Mouse (Mus musculus) midbrain, embryonic 11.5 days (tissue): ENCODE measurements around the gene Sirpa. TPM values are rescaled to one million over a fixed set of nuclear protein-coding genes. Genes with fewer than 3 reads are reported as not detected.

Experiments used
- ATAC-seq: fragments of 200-750 bp; cut with Nextera tagmentation; 2 replicates; pipeline ENCODE4 v1.8.0; 2017; ENCODE audit warnings: moderate TSS enrichment, moderate library complexity; ENCODE audit not compliant: low FRiP score
- DNase-seq: peaks from one replicate; pipeline ENCODE4 v3.0.0; 2015; ENCODE audit warnings: low spot score; ENCODE audit errors: missing footprints
- H3K27ac ChIP-seq: fragments of 300-500 bp; sonication (generic); 2 replicates; pipeline ENCODE4 v1.5.1; 2014; ENCODE audit warnings: low read depth, low read length
- H3K27me3 ChIP-seq: fragments of 300-500 bp; sonication (generic); 2 replicates; pipeline ENCODE4 v1.6.1; 2014; ENCODE audit warnings: mild to moderate bottlenecking, low read length, moderate library complexity, mixed read lengths; ENCODE audit not compliant: control insufficient read depth, insufficient read depth
- H3K36me3 ChIP-seq: fragments of 300-500 bp; sonication (generic); 2 replicates; pipeline ENCODE4 v1.6.1; 2014; ENCODE audit warnings: mild to moderate bottlenecking, low read length, moderate library complexity, mixed read lengths; ENCODE audit not compliant: control insufficient read depth, insufficient read depth
- H3K4me1 ChIP-seq: fragments of 300-500 bp; sonication (generic); 2 replicates; pipeline ENCODE4 v1.6.1; 2014; ENCODE audit warnings: low read length; ENCODE audit not compliant: control insufficient read depth, insufficient read depth
- H3K4me2 ChIP-seq: fragments of 300-500 bp; sonication (generic); 2 replicates; pipeline ENCODE4 v1.6.1; 2014; ENCODE audit warnings: mild to moderate bottlenecking, moderate library complexity
- H3K4me3 ChIP-seq: fragments of 300-500 bp; sonication (generic); 2 replicates; pipeline ENCODE4 v1.5.1; 2014; ENCODE audit warnings: low read depth, low read length
- H3K9ac ChIP-seq: fragments of 300-500 bp; sonication (generic); 2 replicates; pipeline ENCODE4 v1.6.1; 2014; ENCODE audit warnings: low read length
- H3K9me3 ChIP-seq: fragments of 300-500 bp; sonication (generic); 2 replicates; pipeline ENCODE4 v1.6.1; 2016; ENCODE audit warnings: low read length; ENCODE audit not compliant: control insufficient read depth
- WGBS: fragments of 180-500 bp; shearing (Covaris S2); extraction: QIAGEN DNeasy Blood & Tissue Kit; methylation state at CpG from one replicate; pipeline ENCODE4 v1.1.7; 2014; 5-methylcytosine and 5-hydroxymethylcytosine counted together
- polyA plus RNA-seq: library from polyadenylated mRNA; unstranded; fragments of >200 nt; fragmentation: Nextera tagmentation; extraction: Ambion mirVana; gene quantifications from 2 replicates; pipeline ENCODE4 v1.2.1, GENCODE M21; 2014

The Sirpa gene
- polyA plus RNA-seq, 1 experiment from 2014 or later, result 17.9 TPM

DNA sequence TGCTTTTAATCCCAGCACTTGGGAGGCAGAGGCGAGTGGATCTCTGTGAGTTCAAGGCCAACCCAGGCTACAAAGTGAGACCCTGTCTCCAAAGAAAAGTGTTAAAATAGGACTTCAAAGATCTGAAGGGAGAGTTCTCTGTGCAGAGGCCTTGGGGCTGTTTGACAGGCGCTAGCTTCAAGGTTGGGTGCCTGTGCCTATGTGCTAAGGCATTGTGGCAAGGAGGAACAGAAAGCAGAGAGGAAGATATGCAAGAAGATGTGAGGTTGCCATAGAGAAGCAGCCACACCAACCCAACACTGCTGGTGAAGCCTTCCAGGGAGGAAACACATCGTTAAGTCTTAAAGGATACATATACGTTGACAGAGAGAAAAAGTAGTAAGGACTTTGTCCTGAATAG, 33.2 kb downstream of the Sirpa start:
- 90% methylated on average over 4 of the region's 4 CpGs for WGBS
- ATAC-seq, result no peak
- Histone ChIP-seq H3K36me3 (no peaks in the 10 kb centered on the region; the same call in 1 of the 2 replicates), H3K27me3 (no peaks in the 10 kb centered on the region), H3K27ac (no peak overlapping the region), H3K9ac (no peak overlapping the region), H3K4me1 (no peaks in the 10 kb centered on the region), H3K4me2 (no peak overlapping the region), H3K9me3 (no peaks in the 10 kb centered on the region), H3K4me3 (no peak overlapping the region)
- DNase-seq, result no peak

DNA sequence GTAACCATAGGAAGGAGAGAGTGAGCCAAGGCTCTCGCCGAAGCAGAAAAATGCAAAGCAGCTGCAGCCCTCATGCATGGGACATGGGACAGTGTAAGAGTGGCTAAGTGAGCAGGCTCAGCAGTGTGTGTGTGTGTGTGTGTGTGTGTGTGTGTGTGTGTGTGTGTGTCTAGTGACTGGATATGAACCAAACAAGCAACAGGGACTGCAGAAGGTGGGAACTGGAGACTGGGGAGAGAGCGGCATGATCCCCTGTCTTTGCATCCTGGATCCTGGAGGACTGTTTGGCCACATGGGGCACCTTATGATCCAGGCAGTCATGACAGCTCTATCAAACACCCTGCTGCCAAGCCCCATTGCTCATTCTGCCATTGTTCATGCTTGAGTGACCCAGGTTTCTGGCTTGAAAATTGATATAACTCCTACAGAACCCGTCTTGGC, 34.0 kb downstream of the Sirpa start:
- Histone ChIP-seq H3K4me1 (no peaks in the 10 kb centered on the region), H3K4me3 (no peak overlapping the region), H3K9ac (no peak overlapping the region), H3K4me2 (no peak overlapping the region), H3K36me3 (no peaks in the 10 kb centered on the region; the same call in 1 of the 2 replicates), H3K27ac (no peak overlapping the region), H3K27me3 (no peaks in the 10 kb centered on the region), H3K9me3 (no peaks in the 10 kb centered on the region)
- 84% methylated on average over 4 of the region's 4 CpGs for WGBS
- DNase-seq, result no peak
- ATAC-seq, result no peak

DNA sequence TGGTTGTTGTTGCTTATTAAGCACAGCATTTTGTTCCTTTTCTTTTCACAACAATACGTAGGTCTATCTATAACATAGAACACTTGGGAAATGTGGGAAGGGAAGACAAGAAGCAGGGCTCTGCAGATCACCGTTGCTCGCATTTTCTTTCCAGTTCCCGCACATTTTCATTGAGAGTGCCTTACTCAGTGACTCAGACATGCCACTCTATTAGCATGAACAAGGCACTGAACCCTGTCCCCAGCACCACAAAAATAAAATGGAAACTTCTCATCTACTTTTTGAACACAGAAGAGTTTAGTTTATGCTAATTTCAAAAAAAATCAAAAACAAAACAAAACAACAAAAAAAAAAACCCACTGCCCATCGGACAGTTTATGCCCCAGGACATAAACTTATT, 34.5 kb downstream of the Sirpa start:
- DNase-seq, result no peak
- Histone ChIP-seq H3K27me3 (no peaks in the 10 kb centered on the region), H3K4me1 (no peaks in the 10 kb centered on the region), H3K36me3 (no peaks in the 10 kb centered on the region; the same call in 1 of the 2 replicates), H3K9ac (no peak overlapping the region), H3K4me3 (no peak overlapping the region), H3K27ac (no peak overlapping the region), H3K9me3 (no peaks in the 10 kb centered on the region), H3K4me2 (no peak overlapping the region)
- 95% methylated on average over 5 of the region's 5 CpGs for WGBS
- ATAC-seq, result no peak

DNA sequence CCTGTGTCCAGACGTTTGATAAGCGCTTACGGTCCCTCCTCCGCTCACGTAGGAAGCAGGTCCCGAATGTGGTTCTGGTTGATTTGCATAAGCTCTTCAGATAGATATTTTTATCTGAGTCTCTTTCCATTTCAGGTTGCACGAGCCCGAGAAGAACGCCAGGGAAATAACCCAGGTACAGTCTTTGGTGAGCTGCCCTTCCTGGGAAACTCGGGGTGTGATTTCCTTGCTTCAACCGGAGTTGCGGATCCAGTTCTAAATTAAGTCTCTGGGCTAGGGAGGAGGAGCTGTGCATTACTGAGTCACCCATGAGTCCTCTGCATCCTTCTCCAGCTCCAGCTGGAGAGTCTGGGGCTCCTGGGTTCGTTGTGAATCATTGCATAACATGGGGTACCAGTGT, 35.2 kb downstream of the Sirpa start:
- Histone ChIP-seq H3K27me3 (no peaks in the 10 kb centered on the region), H3K27ac (no peak overlapping the region), H3K36me3 (no peaks in the 10 kb centered on the region; the same call in 1 of the 2 replicates), H3K4me2 (no peak overlapping the region), H3K4me1 (no peaks in the 10 kb centered on the region), H3K9me3 (no peaks in the 10 kb centered on the region), H3K4me3 (no peak overlapping the region), H3K9ac (no peak overlapping the region)
- no peak for DNase-seq
- no peak for ATAC-seq
- 88% methylated on average over 13 of the region's 13 CpGs for WGBS

DNA sequence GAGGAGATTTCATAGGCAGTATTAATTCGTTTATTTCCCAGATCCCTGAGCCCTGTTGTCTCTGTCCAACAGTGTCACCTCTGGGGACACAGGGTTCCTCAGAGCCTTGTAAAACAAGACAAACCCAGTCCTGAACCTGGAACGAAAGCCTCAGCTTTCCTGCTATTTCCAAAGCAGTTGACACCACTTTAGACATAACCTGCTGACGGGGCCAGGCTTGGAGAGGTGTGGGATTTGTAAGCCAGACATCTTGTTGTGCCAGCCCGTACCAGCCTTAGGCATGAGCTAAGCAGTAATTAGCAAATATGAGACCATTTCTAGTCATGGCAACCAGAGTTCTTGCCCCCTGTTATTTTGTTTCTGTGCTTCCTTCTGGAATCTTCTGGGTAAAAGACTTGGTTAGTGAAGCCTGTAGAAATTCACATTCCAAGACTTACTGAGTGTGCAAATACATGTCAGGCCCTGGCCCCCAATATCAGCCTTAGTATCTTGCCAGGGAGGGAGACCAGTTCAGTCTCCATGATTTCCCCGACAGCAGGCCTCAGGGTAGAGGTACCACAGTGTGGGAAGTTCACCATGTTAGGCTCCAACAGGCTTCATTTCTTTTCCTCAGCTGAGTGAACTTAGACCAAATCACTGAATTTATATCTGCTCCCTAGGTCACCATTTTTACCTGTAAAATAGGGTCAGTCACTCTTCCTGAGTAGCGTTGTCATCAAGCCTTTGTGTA, 36.0 kb downstream of the Sirpa start:
- Histone ChIP-seq H3K27me3 (no peaks in the 10 kb centered on the region), H3K4me2 (no peak overlapping the region), H3K9ac (no peak overlapping the region), H3K27ac (no peak overlapping the region), H3K4me3 (no peak overlapping the region), H3K36me3 (no peaks in the 10 kb centered on the region; the same call in 1 of the 2 replicates), H3K9me3 (no peaks in the 10 kb centered on the region), H3K4me1 (no peaks in the 10 kb centered on the region)
- 95% methylated on average over 6 of the region's 6 CpGs for WGBS
- DNase-seq (no peak), ATAC-seq (no peak)

DNA sequence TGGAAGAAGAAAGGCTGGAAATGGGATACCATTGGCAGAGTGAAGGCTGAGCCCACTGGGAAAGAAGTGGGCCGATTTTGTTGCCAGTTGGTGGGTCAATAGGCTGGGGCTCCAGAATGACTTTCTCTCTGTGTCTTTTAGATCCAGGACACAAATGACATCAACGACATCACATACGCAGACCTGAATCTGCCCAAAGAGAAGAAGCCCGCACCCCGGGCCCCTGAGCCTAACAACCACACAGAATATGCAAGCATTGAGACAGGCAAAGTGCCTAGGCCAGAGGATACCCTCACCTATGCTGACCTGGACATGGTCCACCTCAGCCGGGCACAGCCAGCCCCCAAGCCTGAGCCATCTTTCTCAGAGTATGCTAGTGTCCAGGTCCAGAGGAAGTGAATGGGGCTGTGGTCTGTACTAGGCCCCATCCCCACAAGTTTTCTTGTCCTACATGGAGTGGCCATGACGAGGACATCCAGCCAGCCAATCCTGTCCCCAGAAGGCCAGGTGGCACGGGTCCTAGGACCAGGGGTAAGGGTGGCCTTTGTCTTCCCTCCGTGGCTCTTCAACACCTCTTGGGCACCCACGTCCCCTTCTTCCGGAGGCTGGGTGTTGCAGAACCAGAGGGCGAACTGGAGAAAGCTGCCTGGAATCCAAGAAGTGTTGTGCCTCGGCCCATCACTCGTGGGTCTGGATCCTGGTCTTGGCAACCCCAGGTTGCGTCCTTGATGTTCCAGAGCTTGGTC, 37.3 kb downstream of the Sirpa start:
- H3K4me2 ChIP-seq, result no peak overlapping the region
- no peaks in the 10 kb centered on the region for H3K4me1 ChIP-seq
- 91% methylated on average over 15 of the region's 15 CpGs for WGBS
- H3K9ac ChIP-seq, result no peak overlapping the region
- DNase-seq (no peak), ATAC-seq (no peak)
- no peaks in the 10 kb centered on the region; the same call in 1 of the 2 replicates for H3K36me3 ChIP-seq
- H3K27ac ChIP-seq, result no peak overlapping the region
- no peaks in the 10 kb centered on the region for H3K9me3 ChIP-seq
- no peaks in the 10 kb centered on the region for H3K27me3 ChIP-seq
- no peak overlapping the region for H3K4me3 ChIP-seq

DNA sequence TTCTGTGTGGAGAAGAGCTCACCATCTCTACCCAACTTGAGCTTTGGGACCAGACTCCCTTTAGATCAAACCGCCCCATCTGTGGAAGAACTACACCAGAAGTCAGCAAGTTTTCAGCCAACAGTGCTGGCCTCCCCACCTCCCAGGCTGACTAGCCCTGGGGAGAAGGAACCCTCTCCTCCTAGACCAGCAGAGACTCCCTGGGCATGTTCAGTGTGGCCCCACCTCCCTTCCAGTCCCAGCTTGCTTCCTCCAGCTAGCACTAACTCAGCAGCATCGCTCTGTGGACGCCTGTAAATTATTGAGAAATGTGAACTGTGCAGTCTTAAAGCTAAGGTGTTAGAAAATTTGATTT, 37.9 kb downstream of the Sirpa start:
- H3K9me3 ChIP-seq, result no peaks in the 10 kb centered on the region
- H3K4me1 ChIP-seq, result no peaks in the 10 kb centered on the region
- H3K36me3 ChIP-seq, result no peaks in the 10 kb centered on the region; the same call in 1 of the 2 replicates
- no peak overlapping the region for H3K4me2 ChIP-seq
- no peak overlapping the region for H3K4me3 ChIP-seq
- no peaks in the 10 kb centered on the region for H3K27me3 ChIP-seq
- H3K27ac ChIP-seq, result no peak overlapping the region
- DNase-seq (no peak), ATAC-seq (no peak)
- no peak overlapping the region for H3K9ac ChIP-seq
- WGBS, result 90% methylated on average over 3 of the region's 3 CpGs

DNA sequence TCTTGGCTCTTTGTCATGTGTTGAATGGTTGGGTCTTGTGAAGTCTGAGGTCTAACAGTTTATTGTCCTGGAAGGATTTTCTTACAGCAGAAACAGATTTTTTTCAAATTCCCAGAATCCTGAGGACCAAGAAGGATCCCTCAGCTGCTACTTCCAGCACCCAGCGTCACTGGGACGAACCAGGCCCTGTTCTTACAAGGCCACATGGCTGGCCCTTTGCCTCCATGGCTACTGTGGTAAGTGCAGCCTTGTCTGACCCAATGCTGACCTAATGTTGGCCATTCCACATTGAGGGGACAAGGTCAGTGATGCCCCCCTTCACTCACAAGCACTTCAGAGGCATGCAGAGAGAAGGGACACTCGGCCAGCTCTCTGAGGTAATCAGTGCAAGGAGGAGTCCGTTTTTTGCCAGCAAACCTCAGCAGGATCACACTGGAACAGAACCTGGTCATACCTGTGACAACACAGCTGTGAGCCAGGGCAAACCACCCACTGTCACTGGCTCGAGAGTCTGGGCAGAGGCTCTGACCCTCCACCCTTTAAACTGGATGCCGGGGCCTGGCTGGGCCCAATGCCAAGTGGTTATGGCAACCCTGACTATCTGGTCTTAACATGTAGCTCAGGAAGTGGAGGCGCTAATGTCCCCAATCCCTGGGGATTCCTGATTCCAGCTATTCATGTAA, 38.5 kb downstream of the Sirpa start:
- H3K9me3 ChIP-seq, result no peaks in the 10 kb centered on the region
- WGBS, result 95% methylated on average over 7 of the region's 7 CpGs
- DNase-seq, result no peak

DNA sequence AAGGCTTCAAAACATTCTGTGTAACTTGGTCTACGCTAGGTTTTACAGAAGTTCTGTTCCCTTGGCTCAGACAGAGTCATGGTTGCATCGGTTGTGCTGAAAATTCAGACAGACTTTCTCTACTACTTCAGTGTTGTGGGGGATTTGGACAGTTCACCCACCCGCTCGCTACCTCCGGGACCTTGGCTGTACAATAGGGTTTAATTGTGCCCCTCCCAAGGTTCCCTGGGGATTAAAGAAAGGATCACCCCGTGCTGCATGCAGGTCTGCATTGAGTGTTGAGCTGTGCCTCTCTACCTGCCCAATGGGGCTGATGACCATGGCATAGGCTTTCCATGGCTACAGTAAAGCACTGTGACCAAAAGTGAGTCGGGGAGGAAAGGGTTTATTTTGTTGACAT, 39.7 kb downstream of the Sirpa start:
- Histone ChIP-seq H3K27ac (no peak overlapping the region), H3K9me3 (no peaks in the 10 kb centered on the region), H3K4me1 (no peaks in the 10 kb centered on the region), H3K27me3 (no peaks in the 10 kb centered on the region), H3K9ac (no peak overlapping the region), H3K4me3 (no peak overlapping the region), H3K4me2 (no peak overlapping the region), H3K36me3 (no peaks in the 10 kb centered on the region; the same call in 1 of the 2 replicates)
- ATAC-seq (no peak), DNase-seq (no peak)
- 86% methylated on average over 7 of the region's 7 CpGs for whole genome bisulfite sequencing

More for the DNA sequence above, 38.5 kb downstream of the Sirpa start:
- no peak for ATAC-seq
- no peak overlapping the region for H3K4me2 ChIP-seq
- no peak overlapping the region for H3K4me3 ChIP-seq
- H3K27ac ChIP-seq, result no peak overlapping the region
- H3K36me3 ChIP-seq, result no peaks in the 10 kb centered on the region; the same call in 1 of the 2 replicates
- H3K9ac ChIP-seq, result no peak overlapping the region
- no peaks in the 10 kb centered on the region for H3K4me1 ChIP-seq
- no peaks in the 10 kb centered on the region for H3K27me3 ChIP-seq
